Mouse (Mus musculus): ENCODE results near the gene Gtf2h1. TPM values are rescaled to one million over a fixed set of nuclear protein-coding genes. Genes with fewer than 3 reads are reported as not detected.
"Not testable (repeated sequence)": the region's sequence is repeated elsewhere in the genome, so short reads cannot be mapped to it uniquely, and the experiment has no call there.

The Gtf2h1 gene
- total RNA-seq (2021): 10 to 100 TPM; 38.8 to 39.9 TPM

- DNase-seq (ENCODE audit: extremely low spot score in 1 of 2, low spot score in 1 of 2): peak; percentile 96 to 97
Observed at GRCm38 (mm10) chr7:46795287-46796205, at the start of gene Gtf2h1, which contains the start of gene Hps5. TSS of gene Gtf2h1 (plus strand) at chr7:46796103. TSS of gene Hps5 (minus strand) at chr7:46796064.

GRCm38 (mm10) chr7:46746381-46746780 is 49.5 kb upstream of the Gtf2h1 start:
- no peak for DNase-seq (ENCODE audit: extremely low spot score in 1 of 2, low spot score in 1 of 2)

GRCm38 (mm10) chr7:46748459-46748858 is 47.4 kb upstream of the Gtf2h1 start:
- no peak for DNase-seq (ENCODE audit: extremely low spot score in 1 of 2, low spot score in 1 of 2)

- no peak for DNase-seq (ENCODE audit: extremely low spot score in 1 of 2, low spot score in 1 of 2)
Observed at GRCm38 (mm10) chr7:46751490-46751889, 44.4 kb upstream of the Gtf2h1 start, which contains the start of gene Saa2. TSS of gene Saa2 (plus strand) at chr7:46751790.

GRCm38 (mm10) chr7:46761049-46761795 is 34.7 kb upstream of the Gtf2h1 start:
- no peak for DNase-seq (ENCODE audit: extremely low spot score in 1 of 2, low spot score in 1 of 2)

- DNase-seq (ENCODE audit: extremely low spot score in 1 of 2, low spot score in 1 of 2): no peak
Observed at GRCm38 (mm10) chr7:46762601-46763000, 33.3 kb upstream of the Gtf2h1 start.

- DNase-seq (ENCODE audit: extremely low spot score in 1 of 2, low spot score in 1 of 2): no peak
Observed at GRCm38 (mm10) chr7:46764672-46765071, 31.2 kb upstream of the Gtf2h1 start.

GRCm38 (mm10) chr7:46767371-46767770 is 28.5 kb upstream of the Gtf2h1 start:
- no peak for DNase-seq (ENCODE audit: extremely low spot score in 1 of 2, low spot score in 1 of 2)

GRCm38 (mm10) chr7:46768451-46768850 is 27.5 kb upstream of the Gtf2h1 start:
- DNase-seq (ENCODE audit: extremely low spot score in 1 of 2, low spot score in 1 of 2): no peak

- DNase-seq (ENCODE audit: extremely low spot score in 1 of 2, low spot score in 1 of 2): peak; percentile 17 to 58
Observed at GRCm38 (mm10) chr7:46770706-46771105, 25.2 kb upstream of the Gtf2h1 start.

- no peak for DNase-seq (ENCODE audit: extremely low spot score in 1 of 2, low spot score in 1 of 2)
Observed at GRCm38 (mm10) chr7:46789177-46789849, 6.6 kb upstream of the Gtf2h1 start.

- no peak for DNase-seq (ENCODE audit: extremely low spot score in 1 of 2, low spot score in 1 of 2)
Observed at GRCm38 (mm10) chr7:46793871-46794270, 2.0 kb upstream of the Gtf2h1 start.

GRCm38 (mm10) chr7:46796206-46796679 is 340 bp downstream of the Gtf2h1 start:
- DNase-seq (ENCODE audit: extremely low spot score in 1 of 2, low spot score in 1 of 2): peak in 1 of 2 experiments; percentile 6

- no peak for DNase-seq (ENCODE audit: extremely low spot score in 1 of 2, low spot score in 1 of 2)
Observed at GRCm38 (mm10) chr7:46796779-46797178, 876 bp downstream of the Gtf2h1 start.

GRCm38 (mm10) chr7:46810325-46810724 is 14.4 kb downstream of the Gtf2h1 start:
- DNase-seq (ENCODE audit: extremely low spot score in 1 of 2, low spot score in 1 of 2): no peak

- no peak for DNase-seq (ENCODE audit: extremely low spot score in 1 of 2, low spot score in 1 of 2)
Observed at GRCm38 (mm10) chr7:46814012-46814411, 18.1 kb downstream of the Gtf2h1 start.

- DNase-seq (ENCODE audit: extremely low spot score in 1 of 2, low spot score in 1 of 2): not testable (repeated sequence)
Observed at GRCm38 (mm10) chr7:46820876-46821632, 25.2 kb downstream of the Gtf2h1 start.

GRCm38 (mm10) chr7:46827046-46827802 is 31.3 kb downstream of the Gtf2h1 start:
- no peak for DNase-seq (ENCODE audit: extremely low spot score in 1 of 2, low spot score in 1 of 2)

- no peak for DNase-seq (ENCODE audit: extremely low spot score in 1 of 2, low spot score in 1 of 2)
Observed at GRCm38 (mm10) chr7:46827803-46828184, 31.9 kb downstream of the Gtf2h1 start.

Data from layer of hippocampus, postnatal 25 days (tissue).